Mouse (Mus musculus) cortical plate, adult 2 months (tissue): ENCODE data around the gene Gipc3.
A peak's percentile ranks its signal among the peaks of the same experiment; 100 is the strongest.

Experiments
- CTCF ChIP-seq: fragments of 200-500 bp; IDR thresholded peaks from 2 replicates; pipeline ENCODE4 v1.5.1; 2011; ENCODE audit warnings: mild to moderate bottlenecking, control low read depth, low read length; ENCODE audit not compliant: insufficient read depth; ENCODE audit errors: extremely low read depth
- POLR2A ChIP-seq: fragments of 200-500 bp; IDR thresholded peaks from 2 replicates; pipeline ENCODE4 v1.6.1; 2011; ENCODE audit warnings: mild to moderate bottlenecking, low read length, control low read depth; ENCODE audit not compliant: insufficient read depth; ENCODE audit errors: extremely low read depth

DNA sequence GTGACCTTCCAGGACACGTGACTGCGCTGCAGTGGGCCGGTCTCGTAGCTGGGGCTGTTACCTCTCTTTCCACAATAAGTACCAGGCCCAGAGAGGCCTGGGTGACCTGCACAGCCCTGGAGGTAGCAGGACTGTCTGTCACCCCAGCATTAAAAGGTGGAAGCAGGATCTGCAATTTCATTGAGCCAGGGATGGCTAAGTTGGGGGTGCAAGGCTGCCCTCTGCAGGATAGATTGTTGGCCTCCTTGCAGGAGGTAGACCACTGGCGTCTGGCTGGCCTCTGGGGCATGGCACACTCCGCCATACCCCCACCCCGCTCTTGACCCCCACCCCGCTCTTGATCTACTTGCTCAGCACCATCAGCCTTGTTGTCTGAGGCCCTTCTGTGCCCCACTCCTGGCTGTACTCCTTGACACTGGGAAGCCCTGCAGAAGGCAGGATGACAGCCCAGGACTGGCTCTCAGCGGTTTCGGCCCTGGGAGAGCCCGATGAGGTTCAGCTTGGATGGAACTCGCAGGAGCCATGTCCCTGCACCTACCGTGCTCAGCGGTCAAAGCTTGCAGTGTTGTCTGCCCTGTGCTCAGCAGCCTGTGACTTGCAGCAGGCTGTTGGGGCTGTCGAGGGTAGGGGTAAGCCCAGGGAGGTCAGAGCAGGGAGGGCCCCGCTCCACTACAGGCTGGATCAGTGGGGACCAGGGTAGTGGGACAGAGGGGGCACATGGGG, 26.6 kb downstream of the Gipc3 start:
- TF ChIP-seq CTCF, result peak; percentile 58
- TF ChIP-seq POLR2A, result no peak
